Comparison of ENCODE assay signal across 29 mouse cellular contexts in genomic region chr6:100223932-100224331, GRCm38 (mm10).
"Had no signal": no experiment of that assay in that cellular context is flagged by ENCODE, and none has a peak within 500 bp of the region (broad histone marks: within the 10 kb centered on the region; RNA-seq: fewer than 3 reads in every experiment).

No protein-coding gene starts in this region.

- H3K9me3 ChIP-seq: heart, embryonic 12.5 days; heart, embryonic 13.5 days; heart, embryonic 15.5 days; hindbrain, embryonic 10.5 days; hindbrain, embryonic 12.5 days; hindbrain, embryonic 13.5 days; hindbrain, embryonic 15.5 days; intestine, embryonic 15.5 days; kidney, embryonic 15.5 days had no signal

- H3K27me3 ChIP-seq: heart, embryonic 12.5 days; heart, embryonic 13.5 days; heart, embryonic 15.5 days; hindbrain, embryonic 12.5 days; intestine, embryonic 15.5 days had no signal

- H3K4me3 ChIP-seq: heart, embryonic 12.5 days; heart, embryonic 13.5 days; heart, embryonic 15.5 days; hindbrain, embryonic 10.5 days; hindbrain, embryonic 12.5 days; hindbrain, embryonic 13.5 days; hindbrain, embryonic 15.5 days; intestine, embryonic 15.5 days; kidney, embryonic 15.5 days; layer of hippocampus, adult 2 months had no signal

- DNase-seq: heart, postnatal 10 days; heart, postnatal 14 days; heart, postnatal 36 days; heart, postnatal 4 days; kidney, adult 11 months; kidney, adult 18-20 months; kidney, adult 2 months; kidney, adult 8-10 months; kidney, adult 9 months; kidney, postnatal 10 days; kidney, postnatal 14 days; kidney, postnatal 25 days; kidney, postnatal 36 days; kidney, postnatal 4 days; layer of hippocampus, adult 9-11 months; layer of hippocampus, postnatal 36 days had no signal

- H3K36me3 ChIP-seq: heart, embryonic 15.5 days; hindbrain, embryonic 12.5 days; hindbrain, embryonic 13.5 days; hindbrain, embryonic 15.5 days; intestine, embryonic 15.5 days had no signal

- H3K27ac ChIP-seq: heart, embryonic 13.5 days; heart, embryonic 15.5 days; hindbrain, embryonic 10.5 days; hindbrain, embryonic 12.5 days; hindbrain, embryonic 13.5 days; hindbrain, embryonic 14.5 days; hindbrain, embryonic 15.5 days; hindbrain, postnatal 0 days; intestine, embryonic 15.5 days; kidney, embryonic 15.5 days; kidney, postnatal 0 days; layer of hippocampus, adult 2 months had no signal
